Mouse (Mus musculus) thymus, postnatal 10 days (tissue): Measurements from ENCODE around the gene Orai2.
"Not testable (repeated sequence)": the region's sequence is repeated elsewhere in the genome, so short reads cannot be mapped to it uniquely, and the experiment has no call there.

Source experiments
- DNase-seq, 2 experiments: peaks; one replicate each; pipeline ENCODE4 v3.0.0; 2021; ENCODE audit warnings: low spot score in 2 of 2

Gene Orai2

DNA sequence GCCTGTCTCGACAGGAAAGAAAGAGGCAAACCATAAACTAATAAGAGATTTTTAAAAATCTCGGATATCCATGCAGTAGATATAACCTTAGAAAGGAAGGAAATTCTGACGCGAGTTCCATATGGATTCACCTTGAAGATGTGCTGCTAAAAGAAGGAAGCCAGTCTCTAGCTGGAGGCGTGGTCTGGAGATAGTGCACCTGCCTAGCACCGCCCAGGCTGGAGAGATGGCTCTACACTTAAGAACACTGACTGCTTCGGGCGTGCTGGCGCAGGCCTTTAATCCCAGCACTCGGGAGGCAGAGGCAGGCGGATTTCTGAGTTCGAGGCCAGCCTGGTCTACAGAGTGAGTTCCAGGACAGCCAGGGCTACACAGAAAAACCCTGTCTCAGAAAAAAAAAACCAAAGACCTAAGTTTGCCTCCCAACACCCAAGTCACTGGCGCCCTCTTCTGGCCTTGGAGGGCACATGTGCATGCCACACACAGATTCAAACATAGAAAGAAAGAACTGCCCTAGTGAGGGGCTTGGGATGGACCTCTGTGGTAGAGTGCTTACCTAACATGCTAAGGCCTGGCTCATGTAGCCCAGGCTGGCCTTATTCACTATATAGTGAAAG lies 32.7 kb downstream of the Orai2 start:
- peak; percentile 55 to 71 for DNase-seq

DNA sequence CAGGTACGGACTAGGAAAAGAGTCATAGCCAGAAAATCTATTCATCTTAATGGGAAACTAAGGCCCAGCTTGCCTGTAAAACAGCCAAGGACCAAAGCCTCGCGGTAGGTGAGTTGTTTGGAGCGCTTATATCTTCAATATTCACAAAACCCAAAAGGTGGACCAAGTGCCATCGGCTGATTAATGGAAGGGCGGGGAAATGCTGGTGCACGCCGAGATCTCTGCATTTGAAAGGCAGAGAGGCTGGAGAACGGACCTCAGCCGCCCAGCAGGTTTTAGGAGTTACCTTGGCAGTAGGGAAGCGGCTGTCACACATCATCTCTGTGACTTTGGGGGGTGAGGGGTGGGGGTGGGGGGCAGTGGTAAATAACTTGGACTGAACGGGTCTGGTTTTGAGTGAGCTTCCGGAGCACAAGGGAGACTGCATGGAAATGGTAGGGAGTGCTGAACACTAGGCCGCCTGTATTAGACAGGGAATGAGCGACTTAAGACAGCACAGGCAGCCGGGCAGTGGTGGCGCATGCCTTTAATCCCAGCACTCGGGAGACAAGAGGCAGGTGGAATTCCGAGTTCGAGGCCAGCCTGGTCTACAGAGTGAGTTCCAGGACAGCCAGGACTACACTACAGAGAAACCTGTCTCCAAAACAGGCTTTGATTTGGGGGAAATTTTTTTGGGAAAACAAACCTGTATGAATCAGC lies 34.1 kb downstream of the Orai2 start:
- DNase-seq, result no peak

DNA sequence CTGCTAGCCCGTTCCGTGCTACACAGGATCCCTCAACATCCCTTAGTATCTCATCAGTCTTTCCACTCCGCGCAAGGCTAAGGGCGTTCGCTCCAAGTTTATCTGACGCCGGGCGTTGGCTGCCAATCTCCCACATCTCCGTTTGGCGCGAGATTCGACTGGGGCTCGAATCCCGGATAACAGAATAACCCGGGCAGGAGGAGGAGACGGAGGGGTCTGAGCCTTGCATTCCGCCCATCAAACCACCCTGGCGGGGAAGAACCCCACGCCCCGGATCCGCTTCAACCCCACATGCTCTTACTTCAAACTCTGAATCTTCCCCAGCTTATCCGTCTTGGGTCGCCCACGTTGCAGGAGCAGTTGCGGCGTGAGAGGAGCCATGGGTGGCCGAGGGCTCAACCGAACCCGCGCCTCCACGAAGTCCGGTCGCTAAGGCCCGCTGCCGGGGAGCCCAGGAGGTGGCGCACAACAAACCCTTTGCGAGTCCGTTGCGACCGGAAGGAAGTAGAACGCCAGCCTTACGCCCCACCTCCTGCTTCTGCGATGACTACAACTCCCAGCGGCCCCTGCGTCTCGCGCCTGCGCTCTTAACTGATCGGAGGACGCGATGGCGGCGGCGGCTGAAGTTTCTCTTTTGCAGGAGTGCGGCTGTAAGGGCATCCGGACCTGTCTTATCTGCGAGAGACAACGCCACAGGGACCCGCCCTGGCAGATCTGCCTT lies 34.8 kb downstream of the Orai2 start, which contains the start of the genes Lrwd1 and Alkbh4:
Lrwd1 (minus strand) TSS at position 504 of the 721 bp plus-strand sequence.
Alkbh4 (plus strand) TSS at position 576 of the 721 bp plus-strand sequence.
- peak; percentile 96 for DNase-seq

DNA sequence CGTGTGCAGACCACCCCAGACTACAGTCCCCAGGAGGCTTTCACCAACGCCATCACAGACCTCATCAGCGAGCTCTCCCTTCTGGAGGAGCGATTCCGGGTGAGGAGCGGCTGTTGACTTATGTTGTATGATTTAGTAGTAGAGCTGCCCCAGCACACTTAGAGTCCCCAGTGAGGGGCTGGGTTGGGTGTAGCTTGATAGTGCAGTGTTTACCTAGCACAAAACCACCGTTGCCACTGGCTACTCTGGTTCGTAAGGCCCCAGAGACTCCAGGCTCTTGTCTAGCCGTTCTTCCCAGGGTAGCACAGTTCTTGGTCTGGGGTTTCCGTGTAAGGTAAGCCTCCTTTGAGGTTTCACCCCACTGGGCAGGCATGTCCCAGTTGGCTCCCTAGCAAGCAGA lies 48.3 kb downstream of the Orai2 start:
- DNase-seq, result no peak

DNA sequence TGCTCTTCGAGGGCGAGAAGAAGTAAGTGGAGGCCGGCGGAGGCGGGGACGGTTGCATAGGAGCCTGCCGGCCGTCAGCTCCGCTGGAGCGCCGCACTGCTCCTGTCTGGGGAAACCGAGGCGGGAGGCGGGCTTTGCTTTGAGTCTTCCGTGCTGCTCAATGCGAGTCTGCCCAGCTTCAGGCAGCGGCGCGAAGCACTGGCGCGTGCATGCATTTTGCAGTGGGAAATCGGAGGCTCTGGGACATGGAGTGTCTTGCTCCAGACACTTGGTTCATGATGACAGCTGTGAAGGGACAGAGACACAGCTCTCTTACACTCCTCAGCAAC lies 53.8 kb downstream of the Orai2 start:
- DNase-seq, result no peak

DNA sequence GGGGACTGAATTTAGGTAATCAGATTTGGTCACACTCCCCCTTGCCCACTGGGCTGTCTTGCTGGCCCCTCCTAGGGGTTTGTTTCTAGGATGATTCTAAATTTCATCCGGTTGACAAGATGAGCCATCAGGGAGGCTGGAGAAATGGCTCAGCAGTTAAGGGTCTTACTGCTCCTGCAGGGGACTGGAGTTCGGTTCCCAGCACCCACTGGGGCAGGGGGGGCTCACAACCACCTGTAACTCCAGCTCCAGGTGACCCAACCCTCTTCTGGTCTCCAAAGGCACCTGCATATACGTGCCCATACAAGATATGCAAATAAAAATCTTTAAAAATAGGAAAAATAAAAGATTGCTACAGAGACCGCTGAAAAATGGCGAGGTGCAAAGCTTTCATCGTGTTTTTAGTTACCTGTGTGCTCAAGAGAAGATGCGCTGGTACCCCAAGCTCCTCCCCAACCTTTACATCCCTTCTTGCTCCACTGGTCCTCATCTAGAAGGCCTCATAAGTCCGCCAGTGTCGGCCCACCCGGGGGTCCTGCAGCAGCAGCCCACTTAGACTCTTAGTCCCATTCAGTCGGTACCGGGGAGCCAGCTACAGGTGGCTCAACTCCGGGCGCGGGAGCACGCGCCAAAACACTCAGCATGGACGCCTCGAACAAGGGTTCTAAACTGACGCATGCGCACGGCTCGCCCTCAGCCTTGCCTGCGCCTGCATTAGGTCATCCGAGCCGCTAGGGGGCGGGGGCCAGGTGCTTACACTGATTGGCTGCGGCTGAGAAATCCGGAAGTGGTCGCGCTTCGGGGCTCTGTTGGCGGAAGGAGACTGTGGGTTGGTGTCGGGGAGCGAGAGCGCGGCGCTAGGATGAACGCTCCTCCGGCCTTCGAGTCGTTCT lies 54.4 kb downstream of the Orai2 start, which contains the start of gene Polr2j:
Polr2j (plus strand) TSS at position 741 of the 893 bp plus-strand sequence.
- peak; percentile 91 to 98 for DNase-seq

DNA sequence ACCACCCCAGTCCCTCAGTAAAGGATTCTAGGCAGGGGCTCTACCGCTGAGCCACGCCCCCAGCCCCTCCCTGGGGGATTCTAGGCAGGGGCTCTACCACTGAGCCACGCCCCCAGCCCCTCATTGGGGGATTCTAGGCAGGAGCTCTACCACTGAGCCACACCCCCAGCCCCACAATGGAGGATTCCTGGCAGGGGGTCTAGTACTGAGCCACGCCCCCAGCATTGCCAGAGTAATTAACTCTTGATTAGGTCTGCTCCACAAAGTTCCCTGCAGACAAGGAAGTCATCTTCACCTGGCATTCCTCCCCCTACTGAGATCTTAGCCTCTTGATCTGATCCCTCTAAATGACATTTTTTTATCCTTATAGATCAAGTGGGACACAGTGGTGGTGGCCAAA lies 57.0 kb downstream of the Orai2 start:
- not testable (repeated sequence) for DNase-seq

DNA sequence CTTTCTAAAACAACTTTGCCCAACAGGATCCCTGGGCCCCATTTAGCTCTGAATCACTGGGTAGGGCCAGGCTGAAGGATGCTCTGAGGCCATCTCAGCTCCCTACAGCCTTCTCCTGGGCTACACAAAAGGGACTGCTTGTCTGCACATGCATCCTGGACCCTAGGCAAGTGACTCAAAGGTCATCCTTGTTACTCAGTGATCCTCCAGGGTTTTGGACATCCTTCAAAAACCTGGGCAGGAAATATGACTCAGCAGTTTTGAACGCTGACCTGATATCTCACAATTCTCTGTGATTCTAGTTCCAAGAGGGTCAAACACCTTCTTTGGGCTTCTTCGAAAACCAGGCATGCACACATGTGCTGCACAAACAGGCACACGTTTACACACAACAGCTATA lies 61.5 kb downstream of the Orai2 start:
- no peak for DNase-seq

DNA sequence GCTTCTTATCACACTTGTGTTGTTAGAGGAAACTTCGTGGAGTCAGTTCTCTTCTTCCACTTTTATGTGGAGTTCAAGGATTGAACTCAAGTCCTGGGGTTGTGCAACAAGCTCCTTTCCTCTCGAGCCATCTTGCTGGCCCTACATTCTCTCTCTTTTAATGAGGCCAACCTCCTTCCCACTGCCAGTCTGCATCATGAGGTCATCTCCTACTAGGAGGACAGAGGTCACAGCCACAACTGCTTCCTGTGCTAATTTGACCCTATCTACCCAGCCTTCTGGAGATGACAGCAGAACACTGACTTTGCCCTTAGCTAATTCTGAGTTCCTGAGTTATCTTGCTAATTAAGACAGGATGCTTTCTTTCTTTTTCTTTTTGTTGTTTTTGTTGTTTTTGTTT lies 62.0 kb downstream of the Orai2 start:
- no peak for DNase-seq

DNA sequence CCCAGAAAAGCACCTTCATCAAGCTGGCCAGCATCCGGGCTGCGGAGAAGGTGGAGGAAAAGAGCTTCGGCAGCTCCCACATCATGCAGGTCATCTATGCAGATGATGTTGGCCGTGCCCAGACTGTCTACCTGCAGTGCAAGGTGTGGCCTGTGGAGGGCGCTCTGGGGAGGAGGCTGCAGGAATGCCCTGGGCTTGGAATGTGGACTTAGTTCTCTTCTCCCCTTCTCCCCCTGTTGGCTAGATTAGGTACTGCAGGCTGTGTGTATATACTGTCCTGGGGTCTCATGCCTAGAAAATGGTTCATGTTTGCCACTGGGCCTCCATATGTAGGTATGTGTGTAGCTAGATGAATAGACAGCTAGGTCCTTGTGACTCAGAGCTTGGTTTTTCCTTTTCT lies 66.0 kb downstream of the Orai2 start:
- DNase-seq, result peak in 1 of 2 experiments; percentile 41

DNA sequence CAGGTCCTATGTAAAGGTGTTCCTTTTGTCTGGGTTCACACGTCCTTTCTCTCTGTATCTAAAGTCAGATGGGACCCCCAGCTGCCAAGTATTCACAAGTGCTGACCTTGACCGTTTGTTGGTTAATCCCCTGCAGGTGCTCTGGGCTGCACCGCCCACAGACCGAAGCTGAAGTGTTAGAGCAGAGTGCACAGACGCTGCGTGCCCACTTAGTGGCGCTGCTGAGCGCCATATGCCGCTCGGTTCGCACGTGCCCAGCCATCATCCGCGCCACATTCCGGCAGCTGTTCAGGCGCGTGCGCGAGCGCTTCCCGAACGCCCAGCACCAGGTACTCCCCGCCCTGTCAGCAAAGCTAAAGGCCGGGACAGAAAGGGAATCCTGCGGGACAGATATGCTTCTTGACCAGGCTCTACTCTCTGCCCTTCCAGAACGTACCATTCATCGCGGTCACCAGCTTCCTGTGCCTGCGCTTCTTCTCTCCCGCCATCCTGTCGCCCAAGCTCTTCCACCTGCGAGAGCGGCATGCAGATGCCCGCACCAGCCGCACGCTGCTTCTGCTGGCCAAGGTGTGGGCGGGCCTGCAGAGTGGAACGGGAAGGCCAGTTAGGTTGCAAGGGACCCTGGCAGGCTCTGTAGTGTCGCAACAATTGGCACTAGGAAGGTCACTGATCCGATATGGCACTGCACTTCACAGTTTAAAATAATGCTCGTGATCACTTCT lies 68.3 kb downstream of the Orai2 start:
- peak; percentile 60 to 79 for DNase-seq

DNA sequence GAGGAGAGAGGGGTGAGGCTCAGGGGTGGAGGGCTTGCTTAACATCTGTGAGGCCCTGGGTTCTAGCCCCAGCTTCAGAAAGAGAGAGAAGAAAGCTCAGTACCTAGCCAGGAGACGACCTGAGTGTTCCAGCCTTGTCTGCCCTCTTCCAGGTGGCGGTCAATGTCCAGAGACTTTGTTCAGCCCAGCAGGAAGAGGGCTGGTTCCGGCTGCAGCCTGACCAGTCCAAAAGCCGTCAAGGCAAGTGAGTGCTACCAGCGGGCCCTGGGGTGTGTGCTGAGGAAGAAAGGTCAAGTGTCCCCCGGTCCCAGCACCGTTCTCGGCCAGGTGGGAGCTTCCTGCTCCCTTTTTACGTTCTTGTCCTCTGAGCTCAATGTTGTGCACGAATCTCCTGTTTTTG lies 72.0 kb downstream of the Orai2 start:
- DNase-seq, result no peak
